Mouse (Mus musculus) neural tube, embryonic 12.5 days (tissue): ENCODE data around the gene Smarca2. TPM values are rescaled to one million over a fixed set of nuclear protein-coding genes. Genes with fewer than 3 reads are reported as not detected.
A peak's percentile ranks its signal among the peaks of the same experiment; 100 is the strongest.

Source experiments
- ATAC-seq: fragments of 200-750 bp; cut with Nextera tagmentation; 2 replicates; pipeline ENCODE4 v1.8.0; 2017; ENCODE audit warnings: low read depth, mild to moderate bottlenecking, moderate TSS enrichment, moderate library complexity; ENCODE audit not compliant: low FRiP score
- H3K27ac ChIP-seq: fragments of 300-500 bp; sonication (generic); 2 replicates; pipeline ENCODE4 v1.5.1; 2016
- H3K27me3 ChIP-seq: fragments of 300-500 bp; sonication (generic); replicated peaks from 2 replicates; pipeline ENCODE4 v1.6.1; 2016; ENCODE audit warnings: mild to moderate bottlenecking
- H3K36me3 ChIP-seq: fragments of 300-500 bp; sonication (generic); 2 replicates; pipeline ENCODE4 v1.6.1; 2016; ENCODE audit warnings: mild to moderate bottlenecking
- H3K4me1 ChIP-seq: fragments of 300-500 bp; sonication (generic); 2 replicates; pipeline ENCODE4 v1.6.1; 2016
- H3K4me2 ChIP-seq: fragments of 300-500 bp; sonication (generic); replicated peaks from 2 replicates; pipeline ENCODE4 v1.6.1; 2016; ENCODE audit warnings: mild to moderate bottlenecking
- H3K4me3 ChIP-seq: fragments of 300-500 bp; sonication (generic); 2 replicates; pipeline ENCODE4 v1.5.1; 2016
- H3K9ac ChIP-seq: fragments of 300-500 bp; sonication (generic); 2 replicates; pipeline ENCODE4 v1.6.1; 2016; ENCODE audit warnings: mild to moderate bottlenecking
- H3K9me3 ChIP-seq: fragments of 300-500 bp; sonication (generic); 2 replicates; pipeline ENCODE4 v1.6.1; 2016; ENCODE audit warnings: mild to moderate bottlenecking
- WGBS: fragments of 180-500 bp; shearing (Covaris S2); methylation state at CpG from one replicate; pipeline ENCODE4 v1.1.7; 2016; 5-methylcytosine and 5-hydroxymethylcytosine counted together
- polyA plus RNA-seq: library from polyadenylated mRNA; unstranded; fragments of >200 nt; fragmentation: Nextera tagmentation; extraction: Ambion mirVana; gene quantifications from 2 replicates; pipeline ENCODE4 v1.2.1, GENCODE M21; 2016

Smarca2 gene
- polyA plus RNA-seq, 1 experiment from 2014 or later, result 40.7 TPM

DNA sequence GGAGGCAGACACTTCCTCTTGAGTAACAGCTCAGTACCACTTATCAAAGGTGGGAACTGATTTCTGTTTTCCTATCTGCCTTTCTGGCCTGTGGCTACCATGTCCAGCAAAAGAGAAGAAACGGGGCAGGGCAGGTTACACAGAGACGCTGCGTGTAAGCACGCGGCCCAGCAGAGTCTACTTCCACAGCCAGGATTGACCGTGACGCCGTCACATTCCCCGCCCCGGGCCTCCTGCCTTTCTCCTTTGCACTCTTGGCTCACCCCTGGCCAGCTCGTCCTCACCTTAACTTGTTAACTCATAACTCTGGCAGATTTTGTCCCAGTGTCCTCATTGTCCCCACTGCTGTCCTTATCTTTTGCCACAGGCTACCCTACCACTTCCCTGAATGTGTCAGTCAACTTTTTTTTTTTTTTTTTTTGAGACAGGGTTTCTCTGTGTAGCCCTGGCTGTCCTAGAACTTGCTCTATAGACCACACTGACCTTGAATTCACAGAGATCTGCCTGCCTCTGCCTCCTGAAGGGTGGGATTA is 167.3 kb downstream of the Smarca2 start:
- WGBS, result 94% methylated on average over 11 of the region's 11 CpGs
- no peaks in the 10 kb centered on the region for H3K27me3 ChIP-seq
- peaks cover 16% of the 10 kb centered on the region for H3K4me1 ChIP-seq
- ATAC-seq, result no peak
- H3K4me2 ChIP-seq, result no peak overlapping the region
- H3K9me3 ChIP-seq, result no peaks in the 10 kb centered on the region
- H3K9ac ChIP-seq, result no peak overlapping the region
- H3K4me3 ChIP-seq, result no peak overlapping the region
- no peak overlapping the region for H3K27ac ChIP-seq
- no peaks in the 10 kb centered on the region for H3K36me3 ChIP-seq

DNA sequence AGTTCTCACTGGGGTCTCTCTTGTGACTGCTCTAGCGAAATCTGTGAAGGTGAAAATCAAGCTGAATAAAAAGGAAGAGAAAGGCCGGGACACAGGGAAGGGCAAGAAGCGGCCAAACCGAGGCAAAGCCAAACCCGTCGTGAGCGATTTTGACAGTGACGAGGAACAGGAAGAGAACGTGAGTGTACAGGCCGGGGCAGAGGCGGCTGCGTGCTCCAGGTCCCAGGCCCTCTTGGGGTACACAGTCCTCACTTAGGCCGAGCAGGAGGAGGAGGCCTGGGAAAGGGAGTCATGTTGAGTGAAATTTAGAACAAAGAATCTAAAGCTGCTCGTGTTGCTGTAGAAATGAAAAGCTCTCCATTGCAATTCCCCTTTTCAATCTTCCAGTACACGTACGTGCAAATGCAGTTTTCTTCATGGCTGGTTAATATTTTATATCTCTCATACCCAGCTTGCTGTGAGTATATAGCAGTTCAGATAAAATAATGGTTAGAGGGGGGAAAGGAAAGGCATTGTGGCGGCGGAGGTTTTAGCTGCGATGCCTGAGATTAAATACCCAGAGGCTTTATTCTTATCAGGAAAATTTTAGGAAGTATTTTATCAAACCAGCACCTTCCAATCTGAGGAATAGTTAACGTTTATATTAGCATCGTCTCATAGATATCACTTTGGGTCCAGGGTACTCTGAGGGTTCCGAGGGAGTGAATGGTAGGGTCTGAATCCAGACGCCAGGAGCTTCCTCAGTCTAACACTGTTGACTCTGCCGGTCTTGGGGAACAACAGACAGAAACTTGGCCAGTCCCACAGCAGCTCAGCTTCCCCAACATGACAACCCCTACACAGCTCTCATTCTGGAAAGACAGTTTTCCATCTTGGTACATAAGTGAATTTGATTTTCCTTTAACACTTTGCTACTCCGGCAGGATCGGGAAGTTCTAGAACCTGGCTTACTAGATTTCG is 171.5 kb downstream of the Smarca2 start:
- Histone ChIP-seq H3K9me3 (no peaks in the 10 kb centered on the region), H3K27me3 (no peaks in the 10 kb centered on the region), H3K4me3 (no peak overlapping the region), H3K9ac (no peak overlapping the region), H3K27ac (no peak overlapping the region), H3K36me3 (peaks cover 10% of the 10 kb centered on the region; the same call in 1 of the 2 replicates), H3K4me1 (no peaks in the 10 kb centered on the region), H3K4me2 (no peak overlapping the region)
- WGBS, result 91% methylated on average over 27 of the region's 27 CpGs
- ATAC-seq, result no peak

DNA sequence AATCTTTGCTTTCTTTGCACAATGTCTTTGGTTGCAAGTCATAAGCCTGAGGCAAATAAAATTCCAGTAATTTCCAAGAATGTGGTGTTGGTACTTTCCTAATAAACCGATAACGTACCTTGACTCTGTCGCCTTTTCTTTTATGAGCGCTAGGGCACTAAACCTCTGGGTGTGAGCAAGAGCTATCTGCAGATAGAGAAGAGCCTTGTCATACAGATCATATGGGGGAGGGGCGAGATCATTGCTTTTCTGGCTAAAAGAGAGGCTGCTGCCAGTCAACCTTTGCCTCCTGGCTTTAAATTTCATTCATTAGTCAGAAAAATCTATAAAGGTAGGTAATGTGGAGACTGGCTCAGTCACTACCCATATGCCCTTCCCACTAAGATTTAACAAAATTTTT is 173.3 kb downstream of the Smarca2 start:
- Histone ChIP-seq H3K36me3 (peaks cover 10% of the 10 kb centered on the region; the same call in 1 of the 2 replicates), H3K4me3 (no peak overlapping the region), H3K27me3 (no peaks in the 10 kb centered on the region), H3K9me3 (no peaks in the 10 kb centered on the region; the same call in 1 of the 2 replicates), H3K9ac (no peak overlapping the region), H3K4me2 (no peak overlapping the region), H3K27ac (no peak overlapping the region), H3K4me1 (no peaks in the 10 kb centered on the region)
- WGBS, result 87% methylated on average over 5 of the region's 5 CpGs
- no peak for ATAC-seq

DNA sequence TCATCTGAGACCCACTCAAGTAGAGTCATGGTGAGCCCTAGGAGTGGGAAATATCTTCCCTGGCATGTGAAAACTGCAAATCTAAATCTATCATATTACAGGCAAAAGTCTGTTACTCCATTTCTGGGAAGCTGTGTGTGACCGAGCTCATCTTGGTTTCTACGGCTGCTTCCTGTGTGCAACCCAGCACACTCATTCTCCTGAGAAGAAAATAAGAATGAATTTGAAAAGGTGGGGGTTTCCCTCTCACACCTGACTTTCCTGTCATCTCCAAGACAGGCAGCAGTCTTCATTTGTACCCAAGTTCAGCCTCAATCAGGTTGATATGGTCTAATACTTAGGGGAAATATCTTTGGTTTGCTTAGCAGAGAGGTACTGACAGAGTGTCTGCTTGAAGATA is 176.4 kb downstream of the Smarca2 start:
- Histone ChIP-seq H3K4me2 (no peak overlapping the region), H3K27ac (no peak overlapping the region), H3K9me3 (no peaks in the 10 kb centered on the region; the same call in 1 of the 2 replicates), H3K9ac (no peak overlapping the region), H3K4me3 (no peak overlapping the region), H3K36me3 (peaks cover 10% of the 10 kb centered on the region; the same call in 1 of the 2 replicates), H3K4me1 (no peaks in the 10 kb centered on the region), H3K27me3 (no peaks in the 10 kb centered on the region)
- 93% methylated on average over 2 of the region's 2 CpGs for WGBS
- no peak for ATAC-seq

GRCm38 (mm10) chr19:26788446-26788845 is 183.6 kb downstream of the Smarca2 start:
- Histone ChIP-seq H3K4me3 (no peak overlapping the region), H3K4me1 (no peaks in the 10 kb centered on the region), H3K27ac (no peak overlapping the region), H3K9me3 (no peaks in the 10 kb centered on the region), H3K27me3 (no peaks in the 10 kb centered on the region), H3K4me2 (no peak overlapping the region), H3K9ac (no peak overlapping the region), H3K36me3 (no peaks in the 10 kb centered on the region)
- 86% methylated on average over 5 of the region's 5 CpGs for WGBS
- no peak for ATAC-seq

DNA sequence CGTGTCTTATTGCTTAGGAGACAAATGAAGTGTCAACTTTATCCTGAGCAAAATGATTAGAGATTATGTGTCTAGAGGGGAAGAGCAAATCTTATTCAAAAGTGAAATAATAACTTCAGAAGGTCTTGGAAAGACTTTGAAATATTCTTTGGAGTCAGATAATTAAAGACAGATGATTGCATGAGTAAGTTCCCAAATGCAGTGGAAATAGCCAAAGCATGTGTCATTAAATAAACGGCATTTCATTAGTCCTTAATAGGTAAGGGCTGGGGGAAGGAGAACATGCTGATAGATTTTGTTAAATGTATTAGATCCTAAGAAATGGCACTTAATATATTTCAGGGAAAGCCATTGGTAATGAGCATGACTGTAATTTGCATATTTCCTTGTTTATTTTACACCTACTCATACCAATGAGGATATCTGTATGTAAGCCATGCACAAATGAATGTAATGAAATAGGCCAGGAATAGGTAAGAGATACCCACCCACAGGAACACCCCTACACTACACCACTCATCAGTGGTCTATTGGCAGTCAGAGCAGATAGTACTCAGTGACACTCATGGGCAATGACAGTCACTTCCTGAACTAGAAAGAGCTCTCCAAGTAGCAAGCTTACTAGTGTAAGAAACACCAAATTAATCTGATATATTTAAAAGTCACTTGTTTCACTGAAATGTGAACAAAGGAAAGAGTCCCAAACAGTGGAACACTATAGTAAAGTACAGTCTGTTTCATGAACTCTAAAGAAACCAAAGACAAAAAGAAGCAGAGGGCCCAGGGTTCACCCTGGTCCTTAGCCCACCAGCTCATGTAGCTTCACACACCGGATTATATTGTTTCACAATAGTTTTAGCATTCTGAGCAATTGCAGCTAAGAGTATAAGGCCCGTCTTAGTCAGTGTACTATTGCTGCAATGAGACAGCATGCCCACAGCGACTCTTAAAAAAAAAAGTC is 185.8 kb downstream of the Smarca2 start:
- WGBS, result 83% methylated on average over 5 of the region's 5 CpGs
- Histone ChIP-seq H3K27me3 (no peaks in the 10 kb centered on the region), H3K36me3 (no peaks in the 10 kb centered on the region), H3K4me1 (no peaks in the 10 kb centered on the region), H3K4me2 (no peak overlapping the region), H3K4me3 (no peak overlapping the region), H3K27ac (no peak overlapping the region), H3K9me3 (no peaks in the 10 kb centered on the region), H3K9ac (no peak overlapping the region)
- ATAC-seq, result no peak

DNA sequence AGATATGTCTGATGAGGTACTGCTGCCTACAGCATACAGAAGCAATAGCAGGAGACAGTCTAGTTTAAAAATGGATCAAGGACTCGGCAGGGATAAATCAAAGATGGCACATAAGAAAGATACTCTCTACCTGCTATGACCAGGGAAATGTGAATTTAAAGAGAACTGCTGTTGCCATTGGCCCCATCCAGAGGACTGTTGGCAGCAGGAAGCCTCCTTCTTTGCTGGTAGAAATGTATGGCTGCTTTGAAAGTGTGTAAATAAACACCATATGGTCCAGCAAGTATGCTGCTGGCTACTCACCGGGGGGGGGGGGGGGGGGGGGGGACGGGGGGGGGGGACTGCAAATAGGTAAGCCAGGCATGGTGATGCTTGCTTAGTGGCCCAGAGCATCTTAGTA is 189.5 kb downstream of the Smarca2 start:
- H3K36me3 ChIP-seq, result no peaks in the 10 kb centered on the region
- WGBS, result 56% methylated on average over 2 of the region's 3 CpGs
- no peaks in the 10 kb centered on the region for H3K9me3 ChIP-seq
- H3K4me2 ChIP-seq, result no peak overlapping the region
- no peak overlapping the region for H3K4me3 ChIP-seq
- H3K9ac ChIP-seq, result no peak overlapping the region
- H3K27ac ChIP-seq, result no peak overlapping the region
- no peaks in the 10 kb centered on the region for H3K4me1 ChIP-seq
- no peak for ATAC-seq
- no peaks in the 10 kb centered on the region for H3K27me3 ChIP-seq

DNA sequence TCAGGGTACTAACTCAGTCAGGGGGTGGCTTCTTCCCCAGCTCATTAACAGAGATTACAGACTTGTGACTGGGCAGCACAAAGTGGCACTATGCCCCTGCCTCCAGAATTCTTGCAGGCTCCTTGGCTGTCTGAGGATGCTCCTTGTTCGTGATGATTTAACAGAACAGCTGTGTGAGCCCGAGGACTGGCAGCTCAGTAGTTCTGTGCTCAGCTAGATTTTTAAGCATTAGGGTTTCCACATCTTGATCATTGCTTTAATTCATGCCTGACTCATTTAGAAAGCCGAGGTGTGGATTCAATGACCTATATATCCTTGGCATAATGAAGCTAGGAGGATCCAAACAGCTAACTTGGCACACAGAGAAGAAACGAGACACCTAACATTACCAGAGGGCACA is 191.2 kb downstream of the Smarca2 start:
- Histone ChIP-seq H3K27me3 (no peaks in the 10 kb centered on the region), H3K4me2 (no peak overlapping the region), H3K9me3 (no peaks in the 10 kb centered on the region), H3K27ac (no peak overlapping the region), H3K4me1 (no peaks in the 10 kb centered on the region), H3K4me3 (no peak overlapping the region), H3K9ac (no peak overlapping the region), H3K36me3 (no peaks in the 10 kb centered on the region)
- ATAC-seq, result no peak
- WGBS, result 77% methylated on average over 4 of the region's 4 CpGs

DNA sequence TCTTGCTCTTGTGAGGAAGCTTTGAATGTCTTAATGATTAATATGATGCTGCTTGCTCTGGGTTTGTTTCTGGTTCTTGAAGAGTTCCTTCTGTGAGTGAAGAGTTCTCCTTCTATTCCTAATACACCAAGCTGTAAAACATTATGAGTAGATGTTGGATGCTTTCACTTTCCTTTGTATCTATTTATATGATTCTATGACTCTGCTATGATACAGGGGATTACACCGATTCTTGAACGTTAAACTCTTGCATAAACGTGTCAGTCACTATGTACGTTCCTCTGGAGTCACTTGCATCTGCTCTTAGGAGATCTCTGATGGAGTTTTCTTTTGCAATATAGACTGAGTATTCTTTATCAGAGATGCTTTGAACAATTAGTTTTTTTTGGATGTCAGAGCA is 199.6 kb downstream of the Smarca2 start:
- Histone ChIP-seq H3K9ac (no peak overlapping the region), H3K4me2 (no peak overlapping the region), H3K27me3 (no peaks in the 10 kb centered on the region), H3K4me1 (no peaks in the 10 kb centered on the region), H3K9me3 (no peaks in the 10 kb centered on the region), H3K27ac (no peak overlapping the region), H3K4me3 (no peak overlapping the region), H3K36me3 (no peaks in the 10 kb centered on the region)
- WGBS, result 93% methylated on average over 4 of the region's 4 CpGs
- ATAC-seq, result no peak

GRCm38 (mm10) chr19:26814629-26815028 is 209.8 kb downstream of the Smarca2 start:
- Histone ChIP-seq H3K4me2 (no peak overlapping the region), H3K27ac (no peak overlapping the region), H3K36me3 (no peaks in the 10 kb centered on the region), H3K27me3 (no peaks in the 10 kb centered on the region), H3K4me3 (no peak overlapping the region), H3K4me1 (peaks cover 3% of the 10 kb centered on the region; the same call in 1 of the 2 replicates), H3K9me3 (no peaks in the 10 kb centered on the region), H3K9ac (no peak overlapping the region)
- peak; percentile 80 for ATAC-seq
- WGBS, result 22% methylated on average over 4 of the region's 4 CpGs

DNA sequence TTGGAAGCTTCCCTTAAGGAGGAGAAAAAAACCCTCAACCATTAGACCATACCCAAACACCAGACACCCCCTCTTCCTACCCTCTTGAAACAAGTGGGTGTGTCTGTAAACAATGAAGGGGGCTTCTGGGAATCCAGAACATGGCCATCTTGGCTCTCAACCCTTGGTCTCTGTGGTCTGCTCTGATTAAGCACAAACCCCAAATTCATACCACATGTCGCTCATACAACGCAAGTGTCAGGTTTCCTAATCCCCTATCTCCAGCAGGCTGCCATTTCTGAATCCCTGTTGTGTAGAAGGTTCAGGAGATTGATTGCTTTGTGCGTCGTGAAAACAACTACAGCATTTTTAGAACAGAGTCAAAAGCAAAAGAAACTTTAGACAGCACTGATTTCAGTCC is 213.1 kb downstream of the Smarca2 start:
- H3K4me3 ChIP-seq, result no peak overlapping the region
- no peak for ATAC-seq
- no peaks in the 10 kb centered on the region for H3K9me3 ChIP-seq
- H3K4me2 ChIP-seq, result no peak overlapping the region
- H3K9ac ChIP-seq, result no peak overlapping the region
- no peaks in the 10 kb centered on the region for H3K36me3 ChIP-seq
- WGBS, result 82% methylated on average over 4 of the region's 4 CpGs
- H3K27me3 ChIP-seq, result no peaks in the 10 kb centered on the region
- H3K27ac ChIP-seq, result no peak overlapping the region
- H3K4me1 ChIP-seq, result peaks cover 3% of the 10 kb centered on the region; the same call in 1 of the 2 replicates
